Mouse (Mus musculus): ENCODE measurements at regions not wholly inside any gene's neighbourhood (a gene's known extent, or its start where the extent isn't known, plus 50 kb on each side); places are given as distances from the start of the nearest gene placed in this dataset.

DNA sequence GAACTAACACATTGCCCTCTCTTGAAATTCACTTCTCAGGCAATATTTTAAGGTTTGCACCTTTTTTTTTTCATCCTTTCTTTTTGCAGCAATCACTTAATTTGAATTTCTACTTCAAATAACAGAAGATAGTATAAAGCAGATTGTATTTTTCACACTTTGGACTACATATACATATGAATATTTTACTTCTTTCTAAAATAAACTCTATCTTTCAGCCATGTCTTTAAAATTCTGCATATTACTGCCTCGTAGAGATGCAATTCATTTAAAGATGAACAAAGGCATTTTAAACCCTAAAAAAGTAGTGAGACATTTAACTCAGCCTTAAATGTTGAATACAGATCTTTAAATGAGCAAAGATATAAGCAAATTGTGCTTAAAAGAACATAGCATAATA lies 739.1 kb upstream of the Cdh10 start:
- DNase-seq (ENCODE audit: low spot score in 2 of 2), result no peak
